Mouse (Mus musculus): ENCODE measurements at regions not wholly inside any gene's neighbourhood (a gene's known extent, or its start where the extent isn't known, plus 50 kb on each side); places are given as distances from the start of the nearest gene placed in this dataset.
"Not testable (repeated sequence)": the region's sequence is repeated elsewhere in the genome, so short reads cannot be mapped to it uniquely, and the experiment has no call there.

- Histone ChIP-seq H3K4me2 (ENCODE audit: low read length) (no peak overlapping the region), H3K9ac (replicated peaks; ENCODE audit: low read length) (no peak overlapping the region), H3K9me3 (ENCODE audit: control insufficient read depth, low read length) (no peaks in the 10 kb centered on the region), H3K4me1 (ENCODE audit: control insufficient read depth, insufficient read depth, low read length) (no peaks in the 10 kb centered on the region), H3K27me3 (ENCODE audit: control insufficient read depth, insufficient read depth, low read length) (no peaks in the 10 kb centered on the region), H3K36me3 (ENCODE audit: control insufficient read depth, insufficient read depth, low read length) (no peaks in the 10 kb centered on the region), H3K4me3 (replicated peaks; ENCODE audit: low read depth, low read length) (no peak overlapping the region), H3K27ac (replicated peaks; ENCODE audit: low read depth, low read length) (no peak overlapping the region)
- DNase-seq (peak; percentile 11), ATAC-seq (ENCODE audit: low FRiP score, low TSS enrichment) (no peak)
- 47% methylated on average over 1 of the region's 1 CpGs for WGBS
Observed at GRCm38 (mm10) chr11:13978524-13978923, 620.6 kb upstream of the Pom121l12 start.

GRCm38 (mm10) chr11:14016637-14017036 is 582.4 kb upstream of the Pom121l12 start:
- Histone ChIP-seq H3K4me3 (replicated peaks; ENCODE audit: low read depth, low read length) (no peak overlapping the region), H3K9ac (replicated peaks; ENCODE audit: low read length) (no peak overlapping the region), H3K4me2 (ENCODE audit: low read length) (no peak overlapping the region), H3K27ac (replicated peaks; ENCODE audit: low read depth, low read length) (no peak overlapping the region), H3K36me3 (ENCODE audit: control insufficient read depth, insufficient read depth, low read length) (no peaks in the 10 kb centered on the region), H3K9me3 (ENCODE audit: control insufficient read depth, low read length) (no peaks in the 10 kb centered on the region), H3K27me3 (ENCODE audit: control insufficient read depth, insufficient read depth, low read length) (no peaks in the 10 kb centered on the region), H3K4me1 (ENCODE audit: control insufficient read depth, insufficient read depth, low read length) (no peaks in the 10 kb centered on the region)
- WGBS: 76% methylated on average over 3 of the region's 3 CpGs
- ATAC-seq (ENCODE audit: low FRiP score, low TSS enrichment) (no peak), DNase-seq (no peak)

- ATAC-seq (ENCODE audit: low FRiP score, low TSS enrichment) (no peak), DNase-seq (peak; percentile 3)
- Histone ChIP-seq H3K27me3 (ENCODE audit: control insufficient read depth, insufficient read depth, low read length) (no peaks in the 10 kb centered on the region), H3K4me2 (ENCODE audit: low read length) (no peak overlapping the region), H3K9ac (replicated peaks; ENCODE audit: low read length) (no peak overlapping the region), H3K4me1 (ENCODE audit: control insufficient read depth, insufficient read depth, low read length) (no peaks in the 10 kb centered on the region), H3K4me3 (replicated peaks; ENCODE audit: low read depth, low read length) (no peak overlapping the region), H3K36me3 (ENCODE audit: control insufficient read depth, insufficient read depth, low read length) (no peaks in the 10 kb centered on the region), H3K9me3 (ENCODE audit: control insufficient read depth, low read length) (no peaks in the 10 kb centered on the region), H3K27ac (replicated peaks; ENCODE audit: low read depth, low read length) (no peak overlapping the region)
Observed at GRCm38 (mm10) chr11:14031412-14032122, 567.5 kb upstream of the Pom121l12 start.

GRCm38 (mm10) chr11:14032498-14032897 is 566.6 kb upstream of the Pom121l12 start:
- H3K27ac ChIP-seq (replicated peaks; ENCODE audit: low read depth, low read length); H3K4me1 ChIP-seq (ENCODE audit: control insufficient read depth, insufficient read depth, low read length); H3K4me3 ChIP-seq (replicated peaks; ENCODE audit: low read depth, low read length); ATAC-seq (ENCODE audit: low FRiP score, low TSS enrichment); H3K36me3 ChIP-seq (ENCODE audit: control insufficient read depth, insufficient read depth, low read length); DNase-seq; H3K9me3 ChIP-seq (ENCODE audit: control insufficient read depth, low read length); H3K9ac ChIP-seq (replicated peaks; ENCODE audit: low read length); H3K27me3 ChIP-seq (ENCODE audit: control insufficient read depth, insufficient read depth, low read length); H3K4me2 ChIP-seq (ENCODE audit: low read length): not testable (repeated sequence)
- 97% methylated on average over 5 of the region's 6 CpGs for WGBS

GRCm38 (mm10) chr11:14059118-14059517 is 540.0 kb upstream of the Pom121l12 start:
- no peaks in the 10 kb centered on the region for H3K9me3 ChIP-seq (ENCODE audit: control insufficient read depth, low read length)
- ATAC-seq (ENCODE audit: low FRiP score, low TSS enrichment) (no peak), DNase-seq (peak; percentile 37)
- H3K27me3 ChIP-seq (ENCODE audit: control insufficient read depth, insufficient read depth, low read length): no peaks in the 10 kb centered on the region
- WGBS: 69% methylated on average over 3 of the region's 3 CpGs
- H3K4me2 ChIP-seq (ENCODE audit: low read length): no peak overlapping the region
- no peak overlapping the region for H3K27ac ChIP-seq (replicated peaks; ENCODE audit: low read depth, low read length)
- no peaks in the 10 kb centered on the region for H3K4me1 ChIP-seq (ENCODE audit: control insufficient read depth, insufficient read depth, low read length)
- H3K9ac ChIP-seq (replicated peaks; ENCODE audit: low read length): no peak overlapping the region
- H3K36me3 ChIP-seq (ENCODE audit: control insufficient read depth, insufficient read depth, low read length): no peaks in the 10 kb centered on the region
- H3K4me3 ChIP-seq (replicated peaks; ENCODE audit: low read depth, low read length): no peak overlapping the region

GRCm38 (mm10) chr11:14072104-14072503 is 527.0 kb upstream of the Pom121l12 start:
- Histone ChIP-seq H3K9ac (replicated peaks; ENCODE audit: low read length) (no peak overlapping the region), H3K9me3 (ENCODE audit: control insufficient read depth, low read length) (no peaks in the 10 kb centered on the region), H3K4me2 (ENCODE audit: low read length) (no peak overlapping the region), H3K36me3 (ENCODE audit: control insufficient read depth, insufficient read depth, low read length) (no peaks in the 10 kb centered on the region), H3K4me1 (ENCODE audit: control insufficient read depth, insufficient read depth, low read length) (no peaks in the 10 kb centered on the region), H3K4me3 (replicated peaks; ENCODE audit: low read depth, low read length) (no peak overlapping the region), H3K27ac (replicated peaks; ENCODE audit: low read depth, low read length) (no peak overlapping the region), H3K27me3 (ENCODE audit: control insufficient read depth, insufficient read depth, low read length) (no peaks in the 10 kb centered on the region)
- no peak for ATAC-seq (ENCODE audit: low FRiP score, low TSS enrichment)
- no peak for DNase-seq

- ATAC-seq (ENCODE audit: low FRiP score, low TSS enrichment) (no peak), DNase-seq (no peak)
- 77% methylated on average over 5 of the region's 5 CpGs for WGBS
- Histone ChIP-seq H3K9ac (replicated peaks; ENCODE audit: low read length) (no peak overlapping the region), H3K27ac (replicated peaks; ENCODE audit: low read depth, low read length) (no peak overlapping the region), H3K4me2 (ENCODE audit: low read length) (no peak overlapping the region), H3K36me3 (ENCODE audit: control insufficient read depth, insufficient read depth, low read length) (no peaks in the 10 kb centered on the region), H3K4me3 (replicated peaks; ENCODE audit: low read depth, low read length) (no peak overlapping the region), H3K9me3 (ENCODE audit: control insufficient read depth, low read length) (no peaks in the 10 kb centered on the region), H3K27me3 (ENCODE audit: control insufficient read depth, insufficient read depth, low read length) (no peaks in the 10 kb centered on the region), H3K4me1 (ENCODE audit: control insufficient read depth, insufficient read depth, low read length) (no peaks in the 10 kb centered on the region)
Observed at GRCm38 (mm10) chr11:14072570-14072969, 526.5 kb upstream of the Pom121l12 start.
